Mouse (Mus musculus): ENCODE data around the gene Gk. TPM values are rescaled to one million over a fixed set of nuclear protein-coding genes. Genes with fewer than 3 reads are reported as not detected.

The Gk gene
- polyA plus RNA-seq (2015; fragmentation: Nextera tagmentation; extraction: Ambion mirVana) = 55.6 and 59.5 TPM in 2 replicates

DNA sequence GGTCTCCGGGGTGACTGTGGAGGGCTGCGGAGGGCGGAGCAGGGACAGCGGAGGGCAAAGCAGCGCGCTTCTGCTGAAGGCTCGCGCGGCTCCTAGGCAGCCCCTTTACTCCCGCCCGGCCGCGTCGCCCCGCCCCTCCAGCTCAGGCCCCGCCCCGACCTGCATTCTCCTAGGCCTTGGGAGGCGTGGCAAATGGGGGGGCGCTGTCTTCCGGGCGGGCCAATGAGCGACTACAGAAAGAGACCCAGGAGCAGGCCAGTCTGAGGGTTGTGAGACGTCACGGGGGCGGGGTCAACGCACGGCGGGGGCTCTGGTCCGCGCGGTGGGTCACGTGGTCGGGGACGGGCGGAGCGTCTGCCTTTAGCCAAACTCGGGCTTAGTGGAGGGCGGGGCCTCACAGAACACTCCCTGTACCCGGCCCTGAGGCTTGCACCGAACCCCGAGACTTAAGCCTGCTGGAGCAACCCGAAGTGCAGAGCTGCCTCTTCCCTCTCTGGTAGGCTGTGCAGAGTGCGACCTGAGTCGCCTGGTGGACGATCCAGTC is at the start of gene Gk:
Gene Gk, minus strand, starts transcription at position 276 of the 544 bp plus-strand sequence.
- H3K4me1 ChIP-seq (replicated peaks; ENCODE audit: insufficient read depth, low read length) = no peaks in the 10 kb centered on the region
- DNase-seq (ENCODE audit: low spot score) (peak; percentile 95), ATAC-seq (replicated peaks; ENCODE audit: low FRiP score, low read depth) (peak; percentile 99)
- no peaks in the 10 kb centered on the region for H3K36me3 ChIP-seq (ENCODE audit: insufficient read depth, low read length)
- H3K27ac ChIP-seq = peak within 1 kb of the TSS; percentile 96
- H3K4me2 ChIP-seq (ENCODE audit: low read length) = peak within 1 kb of the TSS; percentile 63
- WGBS = 24% methylated on average over 45 of the region's 45 CpGs
- TF ChIP-seq CTCF (IDR thresholded peaks at IDR 0.05; ENCODE audit: low read depth) = no peak; the same call in 1 of the 2 replicates
- no peaks in the 10 kb centered on the region for H3K27me3 ChIP-seq (ENCODE audit: insufficient read depth, low read length)
- peak within 1 kb of the TSS; percentile 51 for H3K4me3 ChIP-seq (replicated peaks; ENCODE audit: low read depth, low read length)
- H3K9me3 ChIP-seq (replicated peaks; ENCODE audit: low read length) = no peaks in the 10 kb centered on the region
- H3K9ac ChIP-seq (ENCODE audit: low read depth, low read length) = peak within 1 kb of the TSS; percentile 70

- DNase-seq (ENCODE audit: low spot score) = no peak
- no peaks in the 10 kb centered on the region for H3K4me1 ChIP-seq (replicated peaks; ENCODE audit: insufficient read depth, low read length)
- H3K9ac ChIP-seq (ENCODE audit: low read depth, low read length) = no peak overlapping the region
- H3K36me3 ChIP-seq (ENCODE audit: insufficient read depth, low read length) = no peaks in the 10 kb centered on the region
- no peaks in the 10 kb centered on the region for H3K27me3 ChIP-seq (ENCODE audit: insufficient read depth, low read length)
- H3K27ac ChIP-seq = no peak overlapping the region
- TF ChIP-seq CTCF (IDR thresholded peaks at IDR 0.05; ENCODE audit: low read depth) = no peak
- no peak overlapping the region for H3K4me2 ChIP-seq (ENCODE audit: low read length)
- no peaks in the 10 kb centered on the region for H3K9me3 ChIP-seq (replicated peaks; ENCODE audit: low read length)
- no peak overlapping the region for H3K4me3 ChIP-seq (replicated peaks; ENCODE audit: low read depth, low read length)
- no peak for ATAC-seq (replicated peaks; ENCODE audit: low FRiP score, low read depth)
- WGBS = 58% methylated on average over 4 of the region's 4 CpGs
Measured at GRCm38 (mm10) chrX:85804706-85805376, 28.2 kb upstream of the Gk start.

DNA sequence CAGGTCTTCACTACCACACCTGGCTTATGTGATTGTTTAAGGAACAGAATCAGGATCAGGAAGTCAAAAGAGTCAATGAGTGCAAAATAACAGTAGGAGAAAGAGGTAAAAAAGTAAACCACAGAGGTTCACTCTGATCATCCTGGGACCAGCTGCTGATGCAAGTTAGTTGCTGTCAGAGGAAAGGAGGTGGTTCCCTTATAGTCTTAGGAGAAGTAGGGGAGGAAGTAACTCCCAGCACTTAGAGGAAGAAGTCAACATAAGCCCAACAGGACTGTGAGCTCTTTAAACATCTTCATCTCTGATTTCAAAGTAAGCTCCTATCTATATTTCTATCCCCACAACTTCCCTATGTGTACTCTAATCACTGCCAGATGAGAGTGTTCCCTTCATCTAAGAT is 26.4 kb upstream of the Gk start:
- ATAC-seq (replicated peaks; ENCODE audit: low FRiP score, low read depth) (no peak), DNase-seq (ENCODE audit: low spot score) (no peak)
- Histone ChIP-seq H3K27ac (no peak overlapping the region), H3K4me1 (replicated peaks; ENCODE audit: insufficient read depth, low read length) (no peaks in the 10 kb centered on the region), H3K4me3 (replicated peaks; ENCODE audit: low read depth, low read length) (no peak overlapping the region), H3K9ac (ENCODE audit: low read depth, low read length) (no peak overlapping the region), H3K4me2 (ENCODE audit: low read length) (no peak overlapping the region), H3K9me3 (replicated peaks; ENCODE audit: low read length) (no peaks in the 10 kb centered on the region), H3K36me3 (ENCODE audit: insufficient read depth, low read length) (no peaks in the 10 kb centered on the region), H3K27me3 (ENCODE audit: insufficient read depth, low read length) (no peaks in the 10 kb centered on the region)
- TF ChIP-seq CTCF (IDR thresholded peaks at IDR 0.05; ENCODE audit: low read depth) = no peak

DNA sequence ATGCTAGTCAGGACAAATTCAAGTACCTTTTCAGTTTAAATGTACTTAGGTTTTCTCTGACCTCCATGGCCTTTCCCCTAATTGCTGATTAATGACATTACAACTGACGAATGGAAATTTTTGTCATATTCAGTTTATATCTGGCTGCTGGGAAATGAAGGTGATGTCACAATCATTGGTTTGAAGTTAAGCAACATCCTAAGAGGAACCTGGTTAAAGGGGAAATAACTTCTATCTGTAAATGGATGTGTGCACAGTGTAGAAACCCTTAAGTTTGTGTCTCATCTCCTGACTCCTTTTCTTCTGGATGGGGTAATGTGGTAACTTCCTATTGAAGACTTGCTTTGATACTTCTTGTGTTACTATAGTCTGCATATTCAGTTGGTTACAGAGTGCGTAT is 20.8 kb upstream of the Gk start:
- ATAC-seq (replicated peaks; ENCODE audit: low FRiP score, low read depth) (no peak), DNase-seq (ENCODE audit: low spot score) (no peak)
- Histone ChIP-seq H3K4me3 (replicated peaks; ENCODE audit: low read depth, low read length) (no peak overlapping the region), H3K4me2 (ENCODE audit: low read length) (no peak overlapping the region), H3K27me3 (ENCODE audit: insufficient read depth, low read length) (no peaks in the 10 kb centered on the region), H3K9me3 (replicated peaks; ENCODE audit: low read length) (no peaks in the 10 kb centered on the region), H3K4me1 (replicated peaks; ENCODE audit: insufficient read depth, low read length) (no peaks in the 10 kb centered on the region), H3K36me3 (ENCODE audit: insufficient read depth, low read length) (no peaks in the 10 kb centered on the region), H3K9ac (ENCODE audit: low read depth, low read length) (no peak overlapping the region), H3K27ac (no peak overlapping the region)
- TF ChIP-seq CTCF (IDR thresholded peaks at IDR 0.05; ENCODE audit: low read depth) = no peak
- WGBS = 84% methylated on average over 2 of the region's 2 CpGs

GRCm38 (mm10) chrX:85778346-85778745 is 1.7 kb upstream of the Gk start:
- no peak overlapping the region for H3K27ac ChIP-seq
- no peak for TF ChIP-seq CTCF (IDR thresholded peaks at IDR 0.05; ENCODE audit: low read depth)
- no peaks in the 10 kb centered on the region for H3K36me3 ChIP-seq (ENCODE audit: insufficient read depth, low read length)
- ATAC-seq (replicated peaks; ENCODE audit: low FRiP score, low read depth) (no peak), DNase-seq (ENCODE audit: low spot score) (no peak)
- H3K9me3 ChIP-seq (replicated peaks; ENCODE audit: low read length) = no peaks in the 10 kb centered on the region
- no peak overlapping the region for H3K9ac ChIP-seq (ENCODE audit: low read depth, low read length)
- H3K4me3 ChIP-seq (replicated peaks; ENCODE audit: low read depth, low read length) = no peak overlapping the region
- no peaks in the 10 kb centered on the region for H3K27me3 ChIP-seq (ENCODE audit: insufficient read depth, low read length)
- no peak overlapping the region for H3K4me2 ChIP-seq (ENCODE audit: low read length)
- 57% methylated on average over 3 of the region's 3 CpGs for WGBS
- H3K4me1 ChIP-seq (replicated peaks; ENCODE audit: insufficient read depth, low read length) = no peaks in the 10 kb centered on the region

DNA sequence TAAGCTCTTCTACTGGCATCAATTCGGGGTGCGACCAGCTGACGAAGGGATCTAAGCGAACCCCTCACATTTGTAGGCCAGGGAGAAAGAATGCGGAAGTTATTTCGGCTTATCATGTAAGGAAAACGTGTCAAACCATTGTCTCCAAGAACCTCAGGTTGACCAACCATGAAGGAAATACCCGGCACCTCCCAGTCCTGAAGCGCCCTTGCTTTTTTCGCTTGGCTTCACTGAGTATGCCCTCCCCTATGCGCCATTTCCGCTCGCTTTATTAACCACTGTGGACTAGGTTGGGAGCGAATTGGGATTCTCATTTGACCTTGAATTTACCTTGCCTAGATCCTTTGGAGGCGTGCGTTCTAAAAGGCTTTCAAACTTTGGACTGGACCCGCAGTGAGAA is 522 bp upstream of the Gk start:
- no peak for TF ChIP-seq CTCF (IDR thresholded peaks at IDR 0.05; ENCODE audit: low read depth)
- H3K27ac ChIP-seq = peak overlapping the region; percentile 96
- H3K4me2 ChIP-seq (ENCODE audit: low read length) = peak overlapping the region; percentile 53
- peak overlapping the region; percentile 70 for H3K9ac ChIP-seq (ENCODE audit: low read depth, low read length)
- no peaks in the 10 kb centered on the region for H3K9me3 ChIP-seq (replicated peaks; ENCODE audit: low read length)
- peak; percentile 81 for ATAC-seq (replicated peaks; ENCODE audit: low FRiP score, low read depth)
- 30% methylated on average over 17 of the region's 17 CpGs for WGBS
- no peaks in the 10 kb centered on the region for H3K27me3 ChIP-seq (ENCODE audit: insufficient read depth, low read length)
- H3K4me1 ChIP-seq (replicated peaks; ENCODE audit: insufficient read depth, low read length) = no peaks in the 10 kb centered on the region
- peak overlapping the region; percentile 51 for H3K4me3 ChIP-seq (replicated peaks; ENCODE audit: low read depth, low read length)
- H3K36me3 ChIP-seq (ENCODE audit: insufficient read depth, low read length) = no peaks in the 10 kb centered on the region
- peak; percentile 76 for DNase-seq (ENCODE audit: low spot score)

All from kidney, postnatal 0 days (tissue).